ENCODE assay signal across 9 mouse cellular contexts in genomic region chr5:143634550-143635112, GRCm38 (mm10). TPM values are rescaled to one million over a fixed set of nuclear protein-coding genes. Genes with fewer than 3 reads are reported as not detected.
DNase-seq lines count a peak whose midpoint lies in the region; ATAC-seq and TF ChIP-seq lines count a peak whose summit lies in the region.
"Had no signal": no experiment of that assay in that cellular context is flagged by ENCODE, and none has a peak within 500 bp of the region (broad histone marks: within the 10 kb centered on the region; RNA-seq: fewer than 3 reads in every experiment).

No protein-coding gene starts in this region.

- intact Hi-C loops in gastrocnemius, postnatal 14 days (cut with DNase I; ENCODE audit: low total_unique reads): no loop called here

- no peaks in the 10 kb centered on the region for H3K36me3 ChIP-seq in midbrain, embryonic 14.5 days (ENCODE audit: control insufficient read depth, insufficient read depth, low read length)
- no peaks in the 10 kb centered on the region for H3K36me3 ChIP-seq in midbrain, postnatal 0 days (ENCODE audit: insufficient read depth, low read length)
- H3K36me3 ChIP-seq in limb, embryonic 13.5 days: no peaks in the 10 kb centered on the region

- no peaks in the 10 kb centered on the region for H3K9me3 ChIP-seq in midbrain, embryonic 14.5 days (ENCODE audit: control insufficient read depth, low read length)
- H3K9me3 ChIP-seq in midbrain, postnatal 0 days (ENCODE audit: low read length): no peaks in the 10 kb centered on the region
- H3K9me3 ChIP-seq in limb, embryonic 13.5 days: no peaks in the 10 kb centered on the region

- no peak for ATAC-seq in midbrain, embryonic 14.5 days (ENCODE audit: low FRiP score, low TSS enrichment)
- ATAC-seq in midbrain, postnatal 0 days (ENCODE audit: low FRiP score): no peak
- no peak for ATAC-seq in limb, embryonic 13.5 days (ENCODE audit: low FRiP score, low read depth)

- H3K4me3 ChIP-seq in midbrain, embryonic 14.5 days (replicated peaks; ENCODE audit: low read depth, low read length): no peak overlapping the region
- H3K4me3 ChIP-seq in midbrain, postnatal 0 days (ENCODE audit: low read depth, low read length): no peak overlapping the region
- H3K4me3 ChIP-seq in limb, embryonic 13.5 days: no peak overlapping the region

- H3K4me1 ChIP-seq in midbrain, embryonic 14.5 days (ENCODE audit: control insufficient read depth, insufficient read depth, low read length): peaks cover 7% of the 10 kb centered on the region; the same call in 1 of the 2 replicates
- no peaks in the 10 kb centered on the region for H3K4me1 ChIP-seq in midbrain, postnatal 0 days (ENCODE audit: insufficient read depth, low read length)
- H3K4me1 ChIP-seq in limb, embryonic 13.5 days: peaks cover 88% of the 10 kb centered on the region

- 69% methylated on average over 12 of the region's 12 CpGs for WGBS in midbrain, embryonic 14.5 days
- 60% methylated on average over 12 of the region's 12 CpGs for WGBS in midbrain, postnatal 0 days
- 48% methylated on average over 12 of the region's 12 CpGs for WGBS in limb, embryonic 13.5 days

- H3K27me3 ChIP-seq in midbrain, embryonic 14.5 days (ENCODE audit: control insufficient read depth, insufficient read depth, low read length): no peaks in the 10 kb centered on the region
- H3K27me3 ChIP-seq in midbrain, postnatal 0 days (ENCODE audit: insufficient read depth, low read length): no peaks in the 10 kb centered on the region
- H3K27me3 ChIP-seq in limb, embryonic 13.5 days: no peaks in the 10 kb centered on the region
- H3K27me3 ChIP-seq: CH12.LX had no signal

- no peak for TF ChIP-seq CTCF in midbrain, postnatal 0 days (IDR thresholded peaks at IDR 0.05)

- peak; percentile 34 for DNase-seq in gastrocnemius, postnatal 25 days
- no peak for DNase-seq in gastrocnemius, postnatal 14 days
- no peak for DNase-seq in midbrain, embryonic 14.5 days
- DNase-seq in midbrain, postnatal 0 days (ENCODE audit: low spot score): no peak
- DNase-seq in spleen, postnatal 10 days (ENCODE audit: low spot score in 2 of 2): no peak
- no peak for DNase-seq in cerebellum, adult 11-12 months
- no peak for DNase-seq in right cerebral cortex, postnatal 25 days

- 0 out of 2 replicates have a peak overlapping the region, but pooled peaks have one; percentile 20 for H3K9ac ChIP-seq in midbrain, embryonic 14.5 days (replicated peaks; ENCODE audit: low read length)
- H3K9ac ChIP-seq in midbrain, postnatal 0 days (replicated peaks; ENCODE audit: low read length, poor library complexity, severe bottlenecking): no peak overlapping the region
- no peak overlapping the region for H3K9ac ChIP-seq in limb, embryonic 13.5 days

- H3K27ac ChIP-seq in midbrain, embryonic 14.5 days (replicated peaks; ENCODE audit: low read depth, low read length): no peak overlapping the region
- H3K27ac ChIP-seq in midbrain, postnatal 0 days (ENCODE audit: low read depth, low read length): no peak overlapping the region
- no peak overlapping the region for H3K27ac ChIP-seq in limb, embryonic 13.5 days

- no peak overlapping the region for H3K4me2 ChIP-seq in midbrain, embryonic 14.5 days (ENCODE audit: low read length)
- H3K4me2 ChIP-seq in midbrain, postnatal 0 days (ENCODE audit: low read depth, low read length, poor library complexity, severe bottlenecking): no peak overlapping the region
- H3K4me2 ChIP-seq in limb, embryonic 13.5 days (replicated peaks): peak overlapping the region; percentile 16; the same call in 1 of the 2 replicates

RNA-seq across cellular contexts. Expression of gene Cyth3, which starts 12.4 kb away (rescaled TPM):
- total RNA-seq in gastrocnemius, postnatal 25 days (2021): 10 to 100 TPM; 13.9 to 16.9 TPM
- 10 to 100 TPM; 33.5 to 39.5 TPM for total RNA-seq in gastrocnemius, postnatal 14 days (2021)
- polyA plus RNA-seq in midbrain, embryonic 14.5 days (2014; fragmentation: Nextera tagmentation; extraction: Ambion mirVana): 34.5 and 38.0 TPM in 2 replicates
- total RNA-seq in midbrain, postnatal 0 days (2014; rRNA removed): 47.8 and 51.5 TPM in 2 replicates
- 34.1 and 35.4 TPM in 2 replicates for polyA plus RNA-seq in midbrain, postnatal 0 days (2015; fragmentation: Nextera tagmentation; extraction: Ambion mirVana)
- 60.7 and 61.3 TPM in 2 replicates for polyA plus RNA-seq in limb, embryonic 13.5 days (2015; fragmentation: Nextera tagmentation; extraction: Ambion mirVana)
